Mouse (Mus musculus) embryonic facial prominence, embryonic 14.5 days (tissue): ENCODE measurements around the gene Ggt1. TPM values are rescaled to one million over a fixed set of nuclear protein-coding genes. Genes with fewer than 3 reads are reported as not detected.

ENCODE experiments used
- ATAC-seq: fragments of 200-750 bp; cut with Nextera tagmentation; 2 replicates; pipeline ENCODE4 v1.8.0; 2017; ENCODE audit warnings: low read depth, moderate number of reproducible peaks, moderate TSS enrichment
- DNase-seq: peaks from one replicate; pipeline ENCODE4 v3.0.0-alpha.2; 2015; ENCODE audit warnings: low spot score
- H3K27ac ChIP-seq: fragments of 300-500 bp; sonication (generic); replicated peaks from 2 replicates; pipeline ENCODE4 v1.5.1; 2014; ENCODE audit warnings: low read depth, mild to moderate bottlenecking, low read length, moderate library complexity
- H3K27me3 ChIP-seq: fragments of 300-500 bp; sonication (generic); replicated peaks from 2 replicates; pipeline ENCODE4 v1.6.1; 2014; ENCODE audit warnings: low read length; ENCODE audit not compliant: control insufficient read depth, insufficient read depth
- H3K36me3 ChIP-seq: fragments of 300-500 bp; sonication (generic); 2 replicates; pipeline ENCODE4 v1.6.1; 2014; ENCODE audit warnings: low read length, mixed read lengths; ENCODE audit not compliant: control insufficient read depth, insufficient read depth
- H3K4me1 ChIP-seq: fragments of 300-500 bp; sonication (generic); 2 replicates; pipeline ENCODE4 v1.6.1; 2014; ENCODE audit warnings: antibody characterized with exemption, low read length; ENCODE audit not compliant: control insufficient read depth, insufficient read depth
- H3K4me2 ChIP-seq: fragments of 300-500 bp; sonication (generic); 2 replicates; pipeline ENCODE4 v1.6.1; 2014; ENCODE audit warnings: low read depth, mild to moderate bottlenecking, low read length, moderate library complexity, mixed read lengths
- H3K4me3 ChIP-seq: fragments of 300-500 bp; sonication (generic); 2 replicates; pipeline ENCODE4 v1.5.1; 2014; ENCODE audit warnings: low read depth, mild to moderate bottlenecking, low read length
- H3K9ac ChIP-seq: fragments of 300-500 bp; sonication (generic); 2 replicates; pipeline ENCODE4 v1.6.1; 2014; ENCODE audit warnings: low read depth, mild to moderate bottlenecking, low read length, moderate library complexity, mixed read lengths
- H3K9me3 ChIP-seq: fragments of 300-500 bp; sonication (generic); 2 replicates; pipeline ENCODE4 v1.6.1; 2016; ENCODE audit warnings: low read length; ENCODE audit not compliant: control insufficient read depth
- WGBS: fragments of 180-500 bp; shearing (Covaris S2); extraction: QIAGEN DNeasy Blood & Tissue Kit; methylation state at CpG from one replicate; pipeline ENCODE4 v1.1.7; 2014; 5-methylcytosine and 5-hydroxymethylcytosine counted together
- polyA plus RNA-seq: library from polyadenylated mRNA; unstranded; fragments of >200 nt; fragmentation: Nextera tagmentation; extraction: Ambion mirVana; gene quantifications from 2 replicates; pipeline ENCODE4 v1.2.1, GENCODE M21; 2014

The Ggt1 gene
- polyA plus RNA-seq, 1 experiment from 2014 or later: 0.39 TPM

DNA sequence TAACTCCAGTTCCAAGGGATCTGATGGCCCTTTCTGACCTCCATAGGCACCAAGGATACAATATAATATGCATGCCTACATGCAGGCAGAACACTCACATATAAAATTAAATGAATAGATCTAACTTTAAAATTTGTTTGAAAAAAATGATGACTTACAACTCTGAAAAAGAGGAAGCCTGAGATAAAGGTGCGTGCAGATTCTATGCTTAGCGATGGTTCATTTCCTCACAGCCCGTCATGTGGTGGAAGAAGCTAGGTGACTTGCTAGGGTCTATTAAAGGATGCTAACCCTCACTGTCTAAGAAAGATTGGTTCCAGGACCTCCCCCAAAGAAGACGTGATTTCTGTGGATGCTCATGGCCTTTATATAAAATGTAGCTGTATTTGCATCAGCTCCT, 54.6 kb downstream of the Ggt1 start:
- H3K4me1 ChIP-seq: no peaks in the 10 kb centered on the region
- H3K27ac ChIP-seq: no peak overlapping the region
- DNase-seq (no peak), ATAC-seq (no peak)
- H3K36me3 ChIP-seq: no peaks in the 10 kb centered on the region
- no peak overlapping the region for H3K4me2 ChIP-seq
- no peaks in the 10 kb centered on the region for H3K9me3 ChIP-seq
- WGBS: 88% methylated on average over 4 of the region's 4 CpGs
- H3K4me3 ChIP-seq: no peak overlapping the region
- H3K27me3 ChIP-seq: no peaks in the 10 kb centered on the region
- H3K9ac ChIP-seq: no peak overlapping the region

DNA sequence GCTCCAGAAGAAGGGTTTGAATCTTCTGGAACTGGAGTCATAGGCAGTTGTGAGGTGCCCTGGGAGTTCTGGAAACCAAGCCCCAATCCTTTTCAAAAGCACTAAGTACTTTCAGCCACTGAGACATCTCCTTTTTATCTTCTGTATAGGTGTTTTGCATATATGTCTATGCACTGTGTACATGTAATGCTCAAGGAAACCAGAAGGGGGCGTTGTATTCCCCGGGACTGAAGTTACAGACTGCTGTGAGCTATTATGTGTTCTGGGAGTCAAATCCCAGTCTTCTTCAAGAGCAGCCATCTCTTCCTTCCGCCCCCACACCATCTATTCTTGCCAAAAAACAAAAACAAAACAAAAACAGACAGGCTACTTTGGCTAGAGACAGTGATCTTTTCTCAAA, 59.4 kb downstream of the Ggt1 start:
- DNase-seq: no peak
- Histone ChIP-seq H3K4me1 (no peaks in the 10 kb centered on the region), H3K9me3 (no peaks in the 10 kb centered on the region), H3K4me2 (no peak overlapping the region), H3K27ac (no peak overlapping the region), H3K36me3 (no peaks in the 10 kb centered on the region), H3K4me3 (no peak overlapping the region), H3K9ac (no peak overlapping the region), H3K27me3 (no peaks in the 10 kb centered on the region)
- no peak for ATAC-seq
- WGBS: 46% methylated on average over 3 of the region's 3 CpGs

- Histone ChIP-seq H3K27ac (no peak overlapping the region), H3K36me3 (no peaks in the 10 kb centered on the region), H3K4me2 (no peak overlapping the region), H3K9ac (no peak overlapping the region), H3K27me3 (no peaks in the 10 kb centered on the region), H3K4me1 (no peaks in the 10 kb centered on the region), H3K9me3 (no peaks in the 10 kb centered on the region), H3K4me3 (no peak overlapping the region)
- 58% methylated on average over 6 of the region's 6 CpGs for WGBS
- DNase-seq: no peak
- no peak for ATAC-seq
Measured at GRCm38 (mm10) chr10:75625920-75626319, 64.5 kb downstream of the Ggt1 start.

GRCm38 (mm10) chr10:75626991-75627390, 65.6 kb downstream of the Ggt1 start:
- no peaks in the 10 kb centered on the region for H3K36me3 ChIP-seq
- no peaks in the 10 kb centered on the region for H3K27me3 ChIP-seq
- H3K9me3 ChIP-seq: no peaks in the 10 kb centered on the region
- ATAC-seq (no peak), DNase-seq (no peak)
- H3K27ac ChIP-seq: no peak overlapping the region
- H3K4me3 ChIP-seq: no peak overlapping the region
- 53% methylated on average over 3 of the region's 3 CpGs for WGBS
- H3K4me1 ChIP-seq: no peaks in the 10 kb centered on the region
- no peak overlapping the region for H3K4me2 ChIP-seq
- no peak overlapping the region for H3K9ac ChIP-seq

- H3K4me2 ChIP-seq: no peak overlapping the region
- no peak overlapping the region for H3K9ac ChIP-seq
- H3K27me3 ChIP-seq: no peaks in the 10 kb centered on the region
- H3K9me3 ChIP-seq: no peaks in the 10 kb centered on the region
- WGBS: 73% methylated on average over 3 of the region's 3 CpGs
- DNase-seq (no peak), ATAC-seq (no peak)
- no peaks in the 10 kb centered on the region for H3K4me1 ChIP-seq
- no peaks in the 10 kb centered on the region for H3K36me3 ChIP-seq
- H3K4me3 ChIP-seq: no peak overlapping the region
- H3K27ac ChIP-seq: no peak overlapping the region
Measured at GRCm38 (mm10) chr10:75627490-75627889, 66.1 kb downstream of the Ggt1 start.

GRCm38 (mm10) chr10:75632633-75633032, 71.2 kb downstream of the Ggt1 start:
- H3K4me3 ChIP-seq: no peak overlapping the region
- no peaks in the 10 kb centered on the region for H3K36me3 ChIP-seq
- DNase-seq: peak; percentile 87
- H3K27me3 ChIP-seq: no peaks in the 10 kb centered on the region
- H3K9me3 ChIP-seq: no peaks in the 10 kb centered on the region
- peak; percentile 90 for ATAC-seq
- 21% methylated on average over 5 of the region's 5 CpGs for WGBS
- peak overlapping the region; percentile 66 for H3K27ac ChIP-seq
- no peak overlapping the region for H3K4me2 ChIP-seq
- no peak overlapping the region for H3K9ac ChIP-seq
- H3K4me1 ChIP-seq: peaks cover 4% of the 10 kb centered on the region; the same call in 1 of the 2 replicates

- Histone ChIP-seq H3K27ac (peak overlapping the region; percentile 66), H3K4me3 (no peak overlapping the region), H3K36me3 (no peaks in the 10 kb centered on the region), H3K27me3 (no peaks in the 10 kb centered on the region), H3K4me2 (no peak overlapping the region), H3K4me1 (peaks cover 4% of the 10 kb centered on the region; the same call in 1 of the 2 replicates), H3K9ac (no peak overlapping the region), H3K9me3 (no peaks in the 10 kb centered on the region)
- peak; percentile 87 for ATAC-seq
- 41% methylated on average over 5 of the region's 5 CpGs for WGBS
- peak; percentile 72 for DNase-seq
Measured at GRCm38 (mm10) chr10:75633048-75633447, 71.6 kb downstream of the Ggt1 start.

- WGBS: 80% methylated on average over 11 of the region's 14 CpGs
- H3K27ac ChIP-seq: 0 out of 2 replicates have a peak overlapping the region, but pooled peaks have one; percentile 66
Measured at GRCm38 (mm10) chr10:75633576-75634139, 72.3 kb downstream of the Ggt1 start.

DNA sequence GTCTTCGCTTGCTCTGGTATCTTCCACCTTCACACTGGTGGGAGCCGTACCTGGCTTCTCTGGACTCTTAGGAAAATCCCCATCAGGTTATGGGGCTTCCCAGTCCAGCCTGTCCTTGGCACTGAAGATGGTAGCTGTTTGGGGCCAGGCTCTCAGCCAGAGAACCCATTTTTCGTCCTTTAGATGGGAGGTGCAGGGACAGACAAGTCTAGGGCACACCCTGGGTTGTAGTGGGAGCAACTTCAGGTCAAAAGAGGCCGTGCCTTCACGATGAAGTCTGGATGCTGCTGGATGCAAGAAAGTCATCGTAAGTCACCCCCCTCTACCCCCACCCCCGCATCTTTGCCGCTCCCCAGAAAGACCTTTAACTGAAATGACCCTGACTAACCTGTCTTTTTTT, 73.2 kb downstream of the Ggt1 start:
- Histone ChIP-seq H3K27ac (no peak overlapping the region), H3K4me1 (peaks cover 4% of the 10 kb centered on the region; the same call in 1 of the 2 replicates), H3K9me3 (no peaks in the 10 kb centered on the region), H3K4me2 (no peak overlapping the region), H3K36me3 (no peaks in the 10 kb centered on the region), H3K4me3 (no peak overlapping the region), H3K9ac (no peak overlapping the region), H3K27me3 (no peaks in the 10 kb centered on the region)
- WGBS: 99% methylated on average over 8 of the region's 8 CpGs
- ATAC-seq: no peak
- no peak for DNase-seq

More at GRCm38 (mm10) chr10:75633576-75634139, 72.3 kb downstream of the Ggt1 start:
- Histone ChIP-seq H3K4me3 (no peak overlapping the region), H3K9ac (no peak overlapping the region), H3K9me3 (no peaks in the 10 kb centered on the region), H3K27me3 (no peaks in the 10 kb centered on the region), H3K36me3 (no peaks in the 10 kb centered on the region), H3K4me1 (peaks cover 4% of the 10 kb centered on the region; the same call in 1 of the 2 replicates), H3K4me2 (no peak overlapping the region)
- no peak for ATAC-seq
- DNase-seq: no peak
